Mouse (Mus musculus): ENCODE measurements at regions not wholly inside any gene's neighbourhood (a gene's known extent, or its start where the extent isn't known, plus 50 kb on each side); places are given as distances from the start of the nearest gene placed in this dataset.

DNA sequence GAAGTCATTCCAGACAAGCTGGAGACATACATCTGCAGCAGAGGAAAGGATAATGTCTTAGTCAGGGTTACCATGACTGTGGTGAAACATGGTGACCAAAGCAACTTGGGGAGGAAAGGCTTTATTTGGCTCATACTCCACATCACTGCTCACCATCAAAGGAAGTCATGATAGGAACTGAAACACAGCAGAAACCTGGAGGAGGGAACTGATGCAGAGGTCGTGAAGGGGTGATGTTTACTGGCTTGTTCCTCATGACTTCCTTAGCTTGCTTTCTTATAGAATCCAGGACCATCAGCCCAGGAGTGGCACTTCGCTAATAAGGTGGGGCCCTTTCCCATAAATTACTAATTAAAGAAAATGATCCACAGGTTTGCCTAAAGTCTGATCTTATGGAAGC, 55.1 kb upstream of the Bod1l start:
- no peaks in the 10 kb centered on the region for H3K4me1 ChIP-seq
- 81% methylated on average over 2 of the region's 2 CpGs for WGBS
- H3K4me2 ChIP-seq = no peak overlapping the region
- ATAC-seq = no peak
- no peak overlapping the region for H3K4me3 ChIP-seq
- no peak overlapping the region for H3K27ac ChIP-seq
- H3K27me3 ChIP-seq = no peaks in the 10 kb centered on the region
- no peaks in the 10 kb centered on the region for H3K36me3 ChIP-seq (ENCODE audit: poor library complexity, severe bottlenecking)
- no peak overlapping the region for H3K9ac ChIP-seq
- no peaks in the 10 kb centered on the region for H3K9me3 ChIP-seq (replicated peaks)

- no peak for ATAC-seq
- Histone ChIP-seq H3K4me3 (no peak overlapping the region), H3K4me2 (no peak overlapping the region), H3K9me3 (replicated peaks) (no peaks in the 10 kb centered on the region), H3K9ac (no peak overlapping the region), H3K27me3 (no peaks in the 10 kb centered on the region), H3K36me3 (ENCODE audit: poor library complexity, severe bottlenecking) (no peaks in the 10 kb centered on the region), H3K4me1 (no peaks in the 10 kb centered on the region), H3K27ac (no peak overlapping the region)
- WGBS = 81% methylated on average over 1 of the region's 1 CpGs
Measured at GRCm38 (mm10) chr5:41898748-41899147, 54.6 kb upstream of the Bod1l start.
